Mouse (Mus musculus): ENCODE measurements around the gene Tex26. TPM values are rescaled to one million over a fixed set of nuclear protein-coding genes. Genes with fewer than 3 reads are reported as not detected.

The Tex26 gene
- polyA plus RNA-seq, 1 experiment from 2014 or later, result 0.30 TPM

- WGBS, result 96% methylated on average over 7 of the region's 7 CpGs
- Histone ChIP-seq H3K36me3 (no peaks in the 10 kb centered on the region), H3K27me3 (ENCODE audit: low read depth, poor library complexity, severe bottlenecking) (no peaks in the 10 kb centered on the region), H3K4me3 (no peak overlapping the region), H3K4me1 (no peaks in the 10 kb centered on the region), H3K9me3 (replicated peaks) (no peaks in the 10 kb centered on the region), H3K27ac (no peak overlapping the region)
- DNase-seq (ENCODE audit: low spot score), result no peak
Observed at GRCm38 (mm10) chr5:149481920-149482319, 42.5 kb downstream of the Tex26 start.

GRCm38 (mm10) chr5:149483321-149484052 is 44.0 kb downstream of the Tex26 start:
- Histone ChIP-seq H3K4me3 (no peak overlapping the region), H3K27ac (no peak overlapping the region), H3K4me1 (no peaks in the 10 kb centered on the region), H3K36me3 (no peaks in the 10 kb centered on the region), H3K9me3 (replicated peaks) (no peaks in the 10 kb centered on the region), H3K27me3 (ENCODE audit: low read depth, poor library complexity, severe bottlenecking) (no peaks in the 10 kb centered on the region)
- 66% methylated on average over 12 of the region's 12 CpGs for WGBS
- DNase-seq (ENCODE audit: low spot score), result no peak

DNA sequence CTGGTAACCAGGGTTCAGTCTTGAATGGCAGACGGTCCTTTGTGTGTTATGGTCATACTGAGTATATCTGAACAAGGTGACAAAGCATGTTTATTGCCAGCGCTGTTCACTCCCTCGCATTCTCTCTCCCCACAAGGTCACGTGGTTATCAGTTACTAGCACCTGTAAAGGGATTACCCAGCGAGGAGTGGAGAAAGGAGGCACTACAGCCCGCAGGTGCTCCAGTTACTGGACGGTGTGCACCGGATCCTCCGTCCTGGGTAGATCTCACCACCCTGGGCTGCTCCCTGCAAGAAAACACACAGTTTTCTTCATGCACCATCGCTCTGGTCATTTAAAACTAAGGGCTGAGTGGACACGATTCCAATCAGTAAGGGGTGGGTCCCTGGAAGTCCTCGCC is 44.8 kb downstream of the Tex26 start:
- 86% methylated on average over 12 of the region's 12 CpGs for WGBS

GRCm38 (mm10) chr5:149485447-149485846 is 46.0 kb downstream of the Tex26 start:
- H3K4me3 ChIP-seq, result no peak overlapping the region
- H3K9me3 ChIP-seq (replicated peaks), result no peaks in the 10 kb centered on the region
- WGBS, result 92% methylated on average over 6 of the region's 6 CpGs
- no peak for DNase-seq (ENCODE audit: low spot score)
- H3K36me3 ChIP-seq, result no peaks in the 10 kb centered on the region
- no peaks in the 10 kb centered on the region for H3K4me1 ChIP-seq
- no peak overlapping the region for H3K27ac ChIP-seq
- H3K27me3 ChIP-seq (ENCODE audit: low read depth, poor library complexity, severe bottlenecking), result no peaks in the 10 kb centered on the region

More for the DNA sequence above, 44.8 kb downstream of the Tex26 start:
- H3K27ac ChIP-seq, result no peak overlapping the region
- no peak for DNase-seq (ENCODE audit: low spot score)
- no peaks in the 10 kb centered on the region for H3K27me3 ChIP-seq (ENCODE audit: low read depth, poor library complexity, severe bottlenecking)
- no peaks in the 10 kb centered on the region for H3K4me1 ChIP-seq
- H3K4me3 ChIP-seq, result no peak overlapping the region
- no peaks in the 10 kb centered on the region for H3K9me3 ChIP-seq (replicated peaks)
- H3K36me3 ChIP-seq, result no peaks in the 10 kb centered on the region

- DNase-seq (ENCODE audit: low spot score), result no peak
- H3K9me3 ChIP-seq (replicated peaks), result no peaks in the 10 kb centered on the region
- no peaks in the 10 kb centered on the region for H3K27me3 ChIP-seq (ENCODE audit: low read depth, poor library complexity, severe bottlenecking)
- 60% methylated on average over 11 of the region's 11 CpGs for WGBS
- no peak overlapping the region for H3K4me3 ChIP-seq
- H3K27ac ChIP-seq, result no peak overlapping the region
- H3K4me1 ChIP-seq, result no peaks in the 10 kb centered on the region
- H3K36me3 ChIP-seq, result no peaks in the 10 kb centered on the region
Observed at GRCm38 (mm10) chr5:149488360-149489021, 49.0 kb downstream of the Tex26 start.

DNA sequence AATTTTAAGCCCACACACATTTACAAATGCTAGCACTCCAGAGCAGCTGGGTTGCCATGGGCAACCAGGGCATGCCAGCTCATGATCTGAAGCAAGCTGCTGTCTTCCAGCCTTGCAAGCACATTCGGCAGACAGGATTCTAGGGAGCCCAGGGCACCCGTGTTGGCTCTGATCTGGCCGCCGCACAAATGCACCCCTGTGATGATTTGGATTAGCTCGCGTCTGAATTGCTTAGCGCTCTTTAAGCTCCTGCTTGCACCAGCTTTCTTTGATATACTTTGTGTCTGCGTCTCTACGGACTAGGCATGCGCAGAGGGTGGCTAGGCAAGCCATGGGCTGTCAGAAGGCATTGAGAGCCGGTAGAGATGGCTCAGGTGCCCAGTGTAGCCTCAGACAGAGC is 49.7 kb downstream of the Tex26 start:
- no peak for DNase-seq (ENCODE audit: low spot score)
- H3K4me1 ChIP-seq, result no peaks in the 10 kb centered on the region
- WGBS, result 81% methylated on average over 11 of the region's 11 CpGs
- no peaks in the 10 kb centered on the region for H3K9me3 ChIP-seq (replicated peaks)
- H3K4me3 ChIP-seq, result no peak overlapping the region
- H3K27me3 ChIP-seq (ENCODE audit: low read depth, poor library complexity, severe bottlenecking), result no peaks in the 10 kb centered on the region
- no peaks in the 10 kb centered on the region for H3K36me3 ChIP-seq
- no peak overlapping the region for H3K27ac ChIP-seq

- H3K27ac ChIP-seq, result no peak overlapping the region
- H3K27me3 ChIP-seq (ENCODE audit: low read depth, poor library complexity, severe bottlenecking), result no peaks in the 10 kb centered on the region
- H3K4me3 ChIP-seq, result no peak overlapping the region
- H3K9me3 ChIP-seq (replicated peaks), result no peaks in the 10 kb centered on the region
- H3K4me1 ChIP-seq, result no peaks in the 10 kb centered on the region
- DNase-seq (ENCODE audit: low spot score), result no peak
- WGBS, result 69% methylated on average over 15 of the region's 15 CpGs
- H3K36me3 ChIP-seq, result no peaks in the 10 kb centered on the region
Observed at GRCm38 (mm10) chr5:149490275-149490674, 50.8 kb downstream of the Tex26 start.

DNA sequence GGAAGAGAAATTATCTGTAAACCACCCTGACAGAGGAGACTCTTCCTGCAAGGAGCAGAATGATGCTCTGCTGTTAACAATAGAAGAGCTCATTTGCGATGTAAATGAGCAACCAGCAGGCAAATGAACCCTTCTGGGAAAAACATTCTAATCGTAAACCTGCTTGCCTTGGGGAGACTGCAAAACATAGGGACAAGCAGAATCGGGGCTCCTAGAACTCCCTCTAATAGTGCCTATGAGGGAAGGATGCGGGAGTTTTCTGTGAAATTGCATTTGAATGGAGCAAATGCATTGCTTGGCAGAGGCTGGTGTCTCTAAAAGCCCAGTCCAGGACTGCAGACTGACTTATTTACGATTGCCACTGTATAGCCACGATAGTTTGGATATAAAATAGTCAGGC is 56.2 kb downstream of the Tex26 start:
- Histone ChIP-seq H3K27me3 (ENCODE audit: low read depth, poor library complexity, severe bottlenecking) (no peaks in the 10 kb centered on the region), H3K4me1 (peaks cover 4% of the 10 kb centered on the region; the same call in 1 of the 2 replicates), H3K27ac (no peak overlapping the region), H3K4me3 (no peak overlapping the region), H3K9me3 (replicated peaks) (no peaks in the 10 kb centered on the region), H3K36me3 (no peaks in the 10 kb centered on the region)
- no peak for DNase-seq (ENCODE audit: low spot score)
- WGBS, result 43% methylated on average over 6 of the region's 6 CpGs

- no peak overlapping the region for H3K27ac ChIP-seq
- no peak overlapping the region for H3K4me3 ChIP-seq
- H3K9me3 ChIP-seq (replicated peaks), result no peaks in the 10 kb centered on the region
- 74% methylated on average over 12 of the region's 12 CpGs for whole genome bisulfite sequencing
- no peaks in the 10 kb centered on the region for H3K36me3 ChIP-seq
- H3K4me1 ChIP-seq, result peaks cover 4% of the 10 kb centered on the region; the same call in 1 of the 2 replicates
- DNase-seq (ENCODE audit: low spot score), result no peak
- no peaks in the 10 kb centered on the region for H3K27me3 ChIP-seq (ENCODE audit: low read depth, poor library complexity, severe bottlenecking)
Observed at GRCm38 (mm10) chr5:149496401-149497066, 57.1 kb downstream of the Tex26 start.

DNA sequence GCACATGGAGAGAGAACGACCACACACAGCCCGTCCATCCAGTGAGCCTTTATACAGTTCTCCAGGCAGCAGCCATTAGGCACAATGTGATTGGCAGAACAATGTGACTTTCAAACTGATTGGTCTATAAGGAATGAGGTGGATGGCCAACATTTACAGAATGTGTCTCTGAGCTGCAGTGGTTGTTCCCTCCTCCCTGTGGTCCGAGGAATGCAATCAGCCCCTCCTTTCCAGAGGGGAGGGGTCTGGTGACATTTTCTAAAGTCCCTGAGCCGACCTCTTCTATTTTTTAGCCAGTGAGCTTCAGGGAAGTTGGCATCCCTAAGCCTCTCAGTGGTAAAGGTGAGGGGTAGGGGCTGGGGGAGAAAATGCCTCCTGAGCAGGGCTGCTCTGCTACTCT is 60.5 kb downstream of the Tex26 start:
- no peak for DNase-seq (ENCODE audit: low spot score)
- no peaks in the 10 kb centered on the region for H3K27me3 ChIP-seq (ENCODE audit: low read depth, poor library complexity, severe bottlenecking)
- WGBS, result 57% methylated on average over 4 of the region's 4 CpGs
- H3K4me1 ChIP-seq, result peaks cover 4% of the 10 kb centered on the region; the same call in 1 of the 2 replicates
- H3K36me3 ChIP-seq, result no peaks in the 10 kb centered on the region
- H3K27ac ChIP-seq, result no peak overlapping the region
- H3K4me3 ChIP-seq, result no peak overlapping the region
- H3K9me3 ChIP-seq (replicated peaks), result no peaks in the 10 kb centered on the region

- no peak for DNase-seq (ENCODE audit: low spot score)
- no peaks in the 10 kb centered on the region for H3K36me3 ChIP-seq
- peaks cover 4% of the 10 kb centered on the region; the same call in 1 of the 2 replicates for H3K4me1 ChIP-seq
- H3K9me3 ChIP-seq (replicated peaks), result no peaks in the 10 kb centered on the region
- no peaks in the 10 kb centered on the region for H3K27me3 ChIP-seq (ENCODE audit: low read depth, poor library complexity, severe bottlenecking)
- H3K27ac ChIP-seq, result no peak overlapping the region
- H3K4me3 ChIP-seq, result no peak overlapping the region
- WGBS, result 86% methylated on average over 23 of the region's 23 CpGs
Observed at GRCm38 (mm10) chr5:149503423-149504175, 64.1 kb downstream of the Tex26 start.

DNA sequence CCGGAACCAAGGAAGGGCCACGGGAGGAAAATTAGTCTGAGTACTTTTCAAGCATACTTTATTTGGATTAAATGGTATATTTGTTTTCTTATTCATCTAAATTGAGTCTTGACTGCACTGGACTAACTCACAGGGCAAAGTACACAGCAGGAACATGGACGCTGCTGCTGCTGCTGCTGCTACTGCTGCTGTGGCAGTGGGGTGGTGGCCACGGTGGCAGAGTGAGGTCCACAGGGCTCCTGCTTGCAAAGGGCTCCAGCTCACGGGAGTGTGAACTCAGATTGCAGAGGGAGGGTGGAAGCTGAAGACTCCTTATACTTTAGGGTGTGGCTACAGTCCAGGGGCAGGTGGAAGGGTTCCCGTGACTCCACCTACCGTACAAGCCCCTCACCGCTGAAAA is 65.5 kb downstream of the Tex26 start:
- Histone ChIP-seq H3K36me3 (no peaks in the 10 kb centered on the region), H3K9me3 (replicated peaks) (no peaks in the 10 kb centered on the region), H3K27ac (no peak overlapping the region), H3K4me3 (no peak overlapping the region), H3K27me3 (ENCODE audit: low read depth, poor library complexity, severe bottlenecking) (no peaks in the 10 kb centered on the region), H3K4me1 (peaks cover 5% of the 10 kb centered on the region)
- no peak for DNase-seq (ENCODE audit: low spot score)
- 91% methylated on average over 8 of the region's 8 CpGs for WGBS
